Mouse (Mus musculus) limb, embryonic 12.5 days (tissue): Measurements from ENCODE around the gene Smg6. TPM values are rescaled to one million over a fixed set of nuclear protein-coding genes. Genes with fewer than 3 reads are reported as not detected.

Experiments used
- ATAC-seq: fragments of 200-750 bp; cut with Nextera tagmentation; 2 replicates; pipeline ENCODE4 v1.8.0; 2017; ENCODE audit warnings: low read depth, moderate TSS enrichment; ENCODE audit not compliant: insufficient number of reproducible peaks, insufficient read depth, low FRiP score, low TSS enrichment
- H3K27ac ChIP-seq: fragments of 300-500 bp; sonication (generic); 2 replicates; pipeline ENCODE4 v1.5.1; 2016; ENCODE audit warnings: mild to moderate bottlenecking, moderate library complexity
- H3K27me3 ChIP-seq: fragments of 300-500 bp; sonication (generic); 2 replicates; pipeline ENCODE4 v1.6.1; 2016; ENCODE audit warnings: mild to moderate bottlenecking, moderate library complexity
- H3K36me3 ChIP-seq: fragments of 300-500 bp; sonication (generic); 2 replicates; pipeline ENCODE4 v1.6.1; 2016; ENCODE audit warnings: mild to moderate bottlenecking, moderate library complexity
- H3K4me1 ChIP-seq: fragments of 300-500 bp; sonication (generic); replicated peaks from 2 replicates; pipeline ENCODE4 v1.6.1; 2016
- H3K4me2 ChIP-seq: fragments of 300-500 bp; sonication (generic); 2 replicates; pipeline ENCODE4 v1.6.1; 2016; ENCODE audit warnings: mild to moderate bottlenecking, moderate library complexity
- H3K4me3 ChIP-seq: fragments of 300-500 bp; sonication (generic); replicated peaks from 2 replicates; pipeline ENCODE4 v1.5.1; 2016; ENCODE audit warnings: mild to moderate bottlenecking
- H3K9ac ChIP-seq: fragments of 300-500 bp; sonication (generic); replicated peaks from 2 replicates; pipeline ENCODE4 v1.6.1; 2016; ENCODE audit warnings: mild to moderate bottlenecking, moderate library complexity
- H3K9me3 ChIP-seq: fragments of 300-500 bp; sonication (generic); 2 replicates; pipeline ENCODE4 v1.6.1; 2016; ENCODE audit warnings: mild to moderate bottlenecking, moderate library complexity
- WGBS: fragments of 180-500 bp; shearing (Covaris S2); methylation state at CpG from one replicate; pipeline ENCODE4 v1.1.7; 2016; 5-methylcytosine and 5-hydroxymethylcytosine counted together
- polyA plus RNA-seq: library from polyadenylated mRNA; unstranded; fragments of >200 nt; fragmentation: Nextera tagmentation; extraction: Ambion mirVana; gene quantifications from 2 replicates; pipeline ENCODE4 v1.2.1, GENCODE M21; 2016

The Smg6 gene
- polyA plus RNA-seq, 1 experiment from 2014 or later = 22.7 TPM

GRCm38 (mm10) chr11:75078616-75079015 lies 153.0 kb downstream of the Smg6 start:
- Histone ChIP-seq H3K4me1 (peaks cover 16% of the 10 kb centered on the region), H3K4me2 (no peak overlapping the region), H3K36me3 (peaks cover 27% of the 10 kb centered on the region), H3K27ac (no peak overlapping the region), H3K9ac (no peak overlapping the region), H3K9me3 (no peaks in the 10 kb centered on the region), H3K4me3 (no peak overlapping the region), H3K27me3 (no peaks in the 10 kb centered on the region)
- 75% methylated on average over 2 of the region's 2 CpGs for WGBS
- no peak for ATAC-seq

DNA sequence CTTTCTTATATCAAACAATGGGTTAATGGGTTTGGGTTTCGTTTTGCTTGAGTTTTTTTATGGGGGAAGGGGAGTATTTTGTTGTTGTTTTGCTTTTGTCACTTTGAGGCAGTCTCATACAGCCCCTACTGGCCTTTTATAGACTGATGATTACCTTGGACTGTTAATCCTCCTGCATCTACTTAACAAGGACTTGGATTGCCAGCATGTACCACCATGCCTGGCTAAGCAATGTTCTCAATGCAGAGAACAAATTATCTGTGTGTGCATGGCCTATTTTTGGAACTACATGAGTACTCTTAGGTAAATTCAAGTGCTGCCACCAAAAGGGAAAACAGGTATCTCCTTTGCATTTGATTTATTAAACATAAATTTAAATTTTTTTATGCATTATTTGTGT lies 157.4 kb downstream of the Smg6 start:
- Histone ChIP-seq H3K9me3 (0 out of 2 replicates have a peak, but pooled peaks cover 5% of the 10 kb centered on the region), H3K27ac (no peak overlapping the region), H3K9ac (no peak overlapping the region), H3K27me3 (no peaks in the 10 kb centered on the region), H3K4me3 (no peak overlapping the region), H3K36me3 (peaks cover 38% of the 10 kb centered on the region), H3K4me2 (no peak overlapping the region), H3K4me1 (0 out of 2 replicates have a peak, but pooled peaks cover 3% of the 10 kb centered on the region)
- ATAC-seq = no peak
- 63% methylated on average over 1 of the region's 1 CpGs for WGBS

- H3K4me1 ChIP-seq = no peaks in the 10 kb centered on the region
- H3K27me3 ChIP-seq = no peaks in the 10 kb centered on the region
- H3K27ac ChIP-seq = no peak overlapping the region
- no peak overlapping the region for H3K4me2 ChIP-seq
- WGBS = 77% methylated on average over 3 of the region's 3 CpGs
- no peaks in the 10 kb centered on the region for H3K36me3 ChIP-seq
- no peak for ATAC-seq
- no peak overlapping the region for H3K4me3 ChIP-seq
- no peaks in the 10 kb centered on the region for H3K9me3 ChIP-seq
- H3K9ac ChIP-seq = no peak overlapping the region
Measured at GRCm38 (mm10) chr11:75092159-75092558, 166.5 kb downstream of the Smg6 start.

DNA sequence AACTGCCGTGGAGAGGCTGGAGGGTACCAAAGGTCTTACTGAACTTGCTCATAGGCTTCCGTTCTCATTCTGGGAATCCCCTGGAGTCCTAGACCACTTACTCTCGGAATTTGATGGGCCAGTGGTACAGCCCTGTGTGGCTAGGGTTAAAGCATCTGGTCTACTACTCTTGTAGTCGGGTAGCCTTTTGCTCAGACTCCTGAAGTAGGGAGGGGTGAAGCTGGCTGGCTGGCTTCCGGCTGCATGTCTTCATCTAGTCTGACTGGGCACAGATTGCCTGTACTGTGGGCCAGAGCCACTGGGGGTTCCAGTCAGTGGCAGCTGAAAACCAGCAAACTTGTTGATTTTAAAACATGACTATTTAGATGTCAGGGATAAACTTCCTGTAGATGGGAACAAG lies 167.0 kb downstream of the Smg6 start:
- no peak overlapping the region for H3K4me3 ChIP-seq
- H3K4me1 ChIP-seq = no peaks in the 10 kb centered on the region
- H3K9me3 ChIP-seq = no peaks in the 10 kb centered on the region
- H3K36me3 ChIP-seq = peaks cover 2% of the 10 kb centered on the region; the same call in 1 of the 2 replicates
- no peak overlapping the region for H3K4me2 ChIP-seq
- H3K27ac ChIP-seq = no peak overlapping the region
- H3K27me3 ChIP-seq = no peaks in the 10 kb centered on the region
- ATAC-seq = no peak
- no peak overlapping the region for H3K9ac ChIP-seq
- WGBS = 68% methylated on average over 5 of the region's 5 CpGs

GRCm38 (mm10) chr11:75094759-75095158 lies 169.1 kb downstream of the Smg6 start:
- no peak overlapping the region for H3K4me3 ChIP-seq
- no peak overlapping the region for H3K9ac ChIP-seq
- H3K4me1 ChIP-seq = no peaks in the 10 kb centered on the region
- 97% methylated on average over 1 of the region's 1 CpGs for WGBS
- peaks cover 7% of the 10 kb centered on the region; the same call in 1 of the 2 replicates for H3K36me3 ChIP-seq
- H3K27ac ChIP-seq = no peak overlapping the region
- H3K9me3 ChIP-seq = no peaks in the 10 kb centered on the region
- ATAC-seq = no peak
- no peaks in the 10 kb centered on the region for H3K27me3 ChIP-seq
- H3K4me2 ChIP-seq = no peak overlapping the region

DNA sequence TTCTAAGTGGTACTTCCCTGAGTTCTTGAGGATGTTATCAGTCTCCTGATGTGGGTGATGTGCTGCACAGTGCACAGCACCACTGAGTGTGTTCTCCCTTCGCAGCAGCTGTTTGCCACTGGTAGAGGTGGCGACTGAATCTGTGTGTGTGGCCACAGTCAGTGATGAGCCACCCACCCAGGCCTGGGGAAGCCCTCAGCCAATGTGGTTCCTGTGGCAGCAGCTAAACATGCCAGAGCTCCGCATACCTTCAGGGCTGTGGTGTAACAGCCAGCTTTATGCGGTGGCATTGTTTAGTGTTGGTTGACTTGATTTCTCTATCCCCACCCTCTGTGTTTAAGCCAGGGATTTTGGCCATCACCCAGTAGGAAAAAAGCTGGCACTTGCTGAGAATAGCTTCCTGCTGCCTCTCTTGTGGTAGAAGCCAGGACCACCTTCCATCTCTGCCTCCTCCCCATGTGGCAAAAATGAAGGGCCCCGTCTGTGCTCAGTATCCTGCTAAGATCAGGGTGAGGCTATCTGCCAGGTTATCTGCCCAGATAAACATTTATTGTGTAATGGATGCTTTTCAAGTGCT lies 177.2 kb downstream of the Smg6 start:
- 88% methylated on average over 5 of the region's 5 CpGs for WGBS
- H3K4me2 ChIP-seq = no peak overlapping the region
- H3K9me3 ChIP-seq = no peaks in the 10 kb centered on the region
- ATAC-seq = no peak
- no peak overlapping the region for H3K4me3 ChIP-seq
- no peaks in the 10 kb centered on the region for H3K4me1 ChIP-seq
- no peaks in the 10 kb centered on the region for H3K27me3 ChIP-seq
- peaks cover 3% of the 10 kb centered on the region; the same call in 1 of the 2 replicates for H3K36me3 ChIP-seq
- H3K27ac ChIP-seq = no peak overlapping the region
- H3K9ac ChIP-seq = no peak overlapping the region

GRCm38 (mm10) chr11:75106614-75107013 lies 181.0 kb downstream of the Smg6 start:
- Histone ChIP-seq H3K36me3 (0 out of 2 replicates have a peak, but pooled peaks cover 2% of the 10 kb centered on the region), H3K4me2 (no peak overlapping the region), H3K4me1 (no peaks in the 10 kb centered on the region), H3K27ac (no peak overlapping the region), H3K9me3 (no peaks in the 10 kb centered on the region), H3K9ac (no peak overlapping the region), H3K27me3 (no peaks in the 10 kb centered on the region), H3K4me3 (no peak overlapping the region)
- ATAC-seq = no peak
- 90% methylated on average over 5 of the region's 5 CpGs for WGBS

DNA sequence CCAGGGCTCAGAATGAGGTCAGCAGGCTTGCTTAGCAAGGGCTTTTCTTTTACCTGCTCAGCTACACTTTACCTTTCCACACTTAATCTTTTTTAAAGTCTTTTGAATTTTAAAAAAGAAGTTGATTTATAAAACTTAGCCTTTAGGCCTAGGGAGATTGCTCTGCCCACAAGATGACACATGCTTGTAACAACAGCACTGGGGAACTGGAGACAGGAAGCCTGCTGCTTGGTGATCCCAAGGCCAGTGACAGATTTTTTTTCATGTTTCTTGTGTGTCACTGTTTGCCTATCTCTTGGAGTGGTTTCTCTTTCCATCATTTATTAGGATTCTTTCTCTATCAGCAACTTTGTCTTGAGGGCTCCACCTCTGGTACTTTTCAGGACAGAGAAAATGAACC lies 183.3 kb downstream of the Smg6 start:
- H3K4me3 ChIP-seq = no peak overlapping the region
- H3K9ac ChIP-seq = no peak overlapping the region
- H3K4me2 ChIP-seq = no peak overlapping the region
- H3K36me3 ChIP-seq = 0 out of 2 replicates have a peak, but pooled peaks cover 2% of the 10 kb centered on the region
- ATAC-seq = no peak
- no peaks in the 10 kb centered on the region for H3K9me3 ChIP-seq
- H3K4me1 ChIP-seq = no peaks in the 10 kb centered on the region
- no peak overlapping the region for H3K27ac ChIP-seq
- no peaks in the 10 kb centered on the region for H3K27me3 ChIP-seq

- Histone ChIP-seq H3K4me3 (no peak overlapping the region), H3K27me3 (no peaks in the 10 kb centered on the region), H3K9me3 (no peaks in the 10 kb centered on the region), H3K4me1 (peaks cover 24% of the 10 kb centered on the region), H3K9ac (no peak overlapping the region), H3K27ac (no peak overlapping the region), H3K36me3 (0 out of 2 replicates have a peak, but pooled peaks cover 2% of the 10 kb centered on the region), H3K4me2 (no peak overlapping the region)
- 82% methylated on average over 6 of the region's 6 CpGs for WGBS
- no peak for ATAC-seq
Measured at GRCm38 (mm10) chr11:75116379-75116778, 190.8 kb downstream of the Smg6 start.

DNA sequence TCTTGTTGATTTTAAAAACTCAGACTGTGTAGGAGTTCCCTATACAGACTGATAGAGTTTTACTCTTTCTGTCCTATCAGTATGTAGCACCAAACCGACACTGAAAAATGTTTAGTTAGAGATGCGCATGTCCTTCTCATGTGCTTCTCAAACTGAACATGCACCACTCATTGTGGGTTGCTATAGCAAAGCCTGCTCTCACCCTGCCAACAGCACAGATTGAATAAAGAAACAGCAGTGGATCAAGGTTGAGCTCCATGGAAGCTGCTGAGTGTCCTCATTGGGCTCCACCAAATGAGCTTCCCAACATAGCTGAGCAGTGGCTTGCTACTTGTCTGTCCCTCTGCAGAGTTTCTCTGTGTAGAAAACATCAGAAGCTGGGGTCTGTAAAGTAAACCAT lies 192.5 kb downstream of the Smg6 start:
- H3K4me2 ChIP-seq = no peak overlapping the region
- no peak overlapping the region for H3K9ac ChIP-seq
- H3K36me3 ChIP-seq = 0 out of 2 replicates have a peak, but pooled peaks cover 2% of the 10 kb centered on the region
- H3K4me3 ChIP-seq = no peak overlapping the region
- no peak overlapping the region for H3K27ac ChIP-seq
- 100% methylated on average over 2 of the region's 2 CpGs for WGBS
- ATAC-seq = no peak
- no peaks in the 10 kb centered on the region for H3K27me3 ChIP-seq
- no peaks in the 10 kb centered on the region for H3K9me3 ChIP-seq
- H3K4me1 ChIP-seq = peaks cover 24% of the 10 kb centered on the region

GRCm38 (mm10) chr11:75119298-75119697 lies 193.7 kb downstream of the Smg6 start:
- Histone ChIP-seq H3K4me3 (no peak overlapping the region), H3K27ac (no peak overlapping the region), H3K27me3 (no peaks in the 10 kb centered on the region), H3K36me3 (0 out of 2 replicates have a peak, but pooled peaks cover 2% of the 10 kb centered on the region), H3K9me3 (no peaks in the 10 kb centered on the region), H3K4me1 (peaks cover 24% of the 10 kb centered on the region), H3K9ac (no peak overlapping the region), H3K4me2 (no peak overlapping the region)
- ATAC-seq = no peak
- 77% methylated on average over 2 of the region's 2 CpGs for WGBS

DNA sequence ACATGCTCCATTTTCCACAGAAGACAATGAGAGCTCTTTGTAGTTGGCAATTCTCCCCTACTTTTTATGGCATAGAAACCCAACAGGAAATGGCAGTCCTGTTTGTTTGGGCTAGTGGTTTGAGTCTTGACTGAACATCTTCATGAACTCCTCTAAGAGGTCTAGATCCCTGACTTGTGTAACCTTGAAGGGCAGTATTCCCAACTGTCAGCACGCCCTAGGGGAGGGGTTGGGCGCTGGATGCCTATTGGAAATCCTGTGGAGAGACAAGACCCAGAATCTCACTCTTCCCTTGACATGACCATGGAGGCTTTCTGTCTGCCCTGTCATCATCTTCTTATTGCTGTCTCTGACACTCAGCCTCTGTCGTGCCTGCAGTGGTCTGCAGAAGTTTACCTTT lies 194.2 kb downstream of the Smg6 start:
- H3K4me2 ChIP-seq = no peak overlapping the region
- H3K9ac ChIP-seq = no peak overlapping the region
- WGBS = 80% methylated on average over 3 of the region's 3 CpGs
- no peak for ATAC-seq
- no peaks in the 10 kb centered on the region for H3K9me3 ChIP-seq
- H3K27ac ChIP-seq = no peak overlapping the region
- H3K4me1 ChIP-seq = peaks cover 24% of the 10 kb centered on the region
- no peaks in the 10 kb centered on the region for H3K27me3 ChIP-seq
- H3K36me3 ChIP-seq = 0 out of 2 replicates have a peak, but pooled peaks cover 2% of the 10 kb centered on the region
- H3K4me3 ChIP-seq = no peak overlapping the region
